Mouse (Mus musculus): ENCODE results near the gene Zfp366.

DNA sequence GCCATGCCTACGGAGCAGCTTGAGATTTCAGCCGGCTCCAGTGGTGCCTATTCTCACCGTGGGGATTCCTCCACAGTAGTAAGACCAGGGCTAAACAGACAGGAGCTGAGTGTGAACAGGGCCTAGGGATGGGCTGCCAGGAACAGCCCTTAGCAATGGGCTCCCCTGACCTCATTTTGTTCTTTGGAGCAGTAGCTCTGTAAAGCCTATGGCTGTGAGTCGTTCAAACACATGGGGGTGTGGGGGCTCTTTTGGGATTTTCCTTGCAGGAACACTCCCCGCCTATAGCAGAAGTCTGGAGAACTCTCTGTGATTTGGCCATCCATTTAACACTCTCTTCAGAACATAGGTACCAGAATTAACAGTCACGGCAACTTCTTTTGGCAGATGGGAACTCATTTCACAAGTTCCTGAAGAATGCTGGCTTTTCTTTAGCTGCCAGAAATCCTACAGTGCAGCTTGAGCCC is 36.9 kb upstream of the Zfp366 start:
- TF ChIP-seq USF1 (IDR thresholded peaks at IDR 0.05; ENCODE audit: low read depth) (no peak), CTCF (IDR thresholded peaks at IDR 0.05; ENCODE audit: control insufficient read depth, insufficient read depth, insufficient read length) (no peak), MYOG (IDR thresholded peaks at IDR 0.05; ENCODE audit: control insufficient read depth, extremely low read depth, insufficient read length) (no peak)
